Mouse (Mus musculus): Measurements from ENCODE around the gene Fig4. TPM values are rescaled to one million over a fixed set of nuclear protein-coding genes. Genes with fewer than 3 reads are reported as not detected.

Gene Fig4
- total RNA-seq, 1 experiment: 24.6 TPM

DNA sequence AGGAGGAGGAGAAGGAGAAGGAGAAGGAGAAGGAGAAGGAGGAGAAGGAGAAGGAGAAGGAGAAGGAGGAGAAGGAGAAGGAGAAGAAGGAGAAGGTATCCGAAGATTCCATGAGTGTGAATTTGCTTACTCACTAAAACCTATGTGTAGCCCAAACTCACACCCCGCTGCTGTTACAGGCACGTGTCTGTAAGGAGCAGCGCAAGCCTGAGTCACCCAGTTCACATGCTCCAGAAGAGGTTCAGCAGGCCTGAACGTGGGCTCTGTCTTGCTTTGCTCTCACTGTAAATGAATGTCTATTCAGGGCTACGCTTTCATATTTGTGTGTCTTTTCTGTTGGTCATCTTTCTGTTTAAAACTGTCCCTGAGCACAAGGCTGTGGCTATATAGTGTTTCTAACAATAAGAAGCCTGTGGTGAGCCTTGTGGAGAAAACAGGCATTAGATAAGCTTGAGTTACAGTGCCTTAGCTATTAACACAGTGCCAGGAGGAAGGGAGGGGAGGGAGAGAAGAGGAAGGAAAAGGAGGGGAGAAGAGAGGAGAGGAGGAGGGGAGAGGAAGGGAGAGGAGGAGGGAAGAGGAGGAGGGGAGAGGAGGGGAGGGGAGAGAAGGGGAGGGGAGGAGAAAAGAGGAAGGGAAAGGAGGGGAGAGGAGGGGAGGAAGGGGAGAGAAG lies 71.8 kb downstream of the Fig4 start:
- H3K9me3 ChIP-seq (ENCODE audit: control insufficient read depth, insufficient read depth, low read depth, low read length): no peaks in the 10 kb centered on the region
- H3K27ac ChIP-seq (ENCODE audit: insufficient read depth, low read depth, low read length, poor library complexity, severe bottlenecking): no peak overlapping the region
- H3K36me3 ChIP-seq (ENCODE audit: control insufficient read depth, insufficient read depth, low read length, poor library complexity, severe bottlenecking): peaks cover 5% of the 10 kb centered on the region; the same call in 1 of the 2 replicates
- no peak for DNase-seq (ENCODE audit: low read depth, low spot score)
- H3K4me1 ChIP-seq (ENCODE audit: control insufficient read depth in 2 of 2, insufficient read depth in 2 of 2, low read length in 2 of 2, poor library complexity in 1 of 2): no peaks in the 10 kb centered on the region
- H3K4me3 ChIP-seq (ENCODE audit: insufficient read depth in 1 of 2, low read depth in 1 of 2, low read length in 2 of 2, poor library complexity in 1 of 2, severe bottlenecking in 1 of 2): no peak overlapping the region
- no peak for TF ChIP-seq ZC3H11A (IDR thresholded peaks at IDR 0.05; ENCODE audit: borderline replicate concordance, low read depth, low read length)
- no peak for TF ChIP-seq ZNF384 (IDR thresholded peaks at IDR 0.05; ENCODE audit: low read depth, low read length)
- no peak for TF ChIP-seq MAFK (IDR thresholded peaks at IDR 0.05; ENCODE audit: insufficient read depth, low read depth, low read length)
- no peak for TF ChIP-seq CHD2 (IDR thresholded peaks at IDR 0.05; ENCODE audit: low read depth, low read length)
- no peak for TF ChIP-seq HCFC1 (IDR thresholded peaks at IDR 0.05; ENCODE audit: borderline replicate concordance, insufficient read depth, low read length)
- in situ Hi-C loops (cut with MboI; ENCODE audit: low sequenced_read_pairs in 2 of 2, unreplicated experiment in 2 of 2): no loop called here
- H3K9ac ChIP-seq (ENCODE audit: insufficient read depth, low read depth, low read length, poor library complexity, severe bottlenecking): no peak overlapping the region

DNA sequence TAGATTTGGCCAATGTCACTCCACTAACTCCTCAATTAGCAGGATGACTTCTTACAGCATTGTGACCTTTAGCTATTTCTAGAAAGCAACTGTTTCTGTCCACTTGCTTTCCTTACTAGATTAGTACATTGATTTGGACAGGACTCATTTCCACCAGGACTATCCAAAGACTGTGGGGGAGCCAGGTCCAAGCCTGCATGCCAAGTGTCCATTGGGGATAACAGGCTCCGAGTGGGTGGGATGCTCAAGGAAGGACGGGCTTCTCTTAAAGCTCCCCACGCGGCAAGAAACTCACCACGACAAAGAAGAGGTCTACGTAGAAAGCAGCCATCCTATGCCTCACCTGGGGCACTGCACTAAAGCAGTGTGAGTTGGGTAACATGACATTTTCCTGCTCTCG lies 75.4 kb downstream of the Fig4 start:
- peaks cover 5% of the 10 kb centered on the region; the same call in 1 of the 2 replicates for H3K36me3 ChIP-seq (ENCODE audit: control insufficient read depth, insufficient read depth, low read length, poor library complexity, severe bottlenecking)
- H3K27ac ChIP-seq (ENCODE audit: insufficient read depth, low read depth, low read length, poor library complexity, severe bottlenecking): no peak overlapping the region
- H3K9ac ChIP-seq (ENCODE audit: insufficient read depth, low read depth, low read length, poor library complexity, severe bottlenecking): no peak overlapping the region; the same call in 1 of the 2 replicates
- H3K4me3 ChIP-seq (ENCODE audit: insufficient read depth in 1 of 2, low read depth in 1 of 2, low read length in 2 of 2, poor library complexity in 1 of 2, severe bottlenecking in 1 of 2): no peak overlapping the region
- H3K9me3 ChIP-seq (ENCODE audit: control insufficient read depth, insufficient read depth, low read depth, low read length): no peaks in the 10 kb centered on the region
- no peaks in the 10 kb centered on the region for H3K4me1 ChIP-seq (ENCODE audit: control insufficient read depth in 2 of 2, insufficient read depth in 2 of 2, low read length in 2 of 2, poor library complexity in 1 of 2)
- in situ Hi-C loops (cut with MboI; ENCODE audit: low sequenced_read_pairs in 2 of 2, unreplicated experiment in 2 of 2): no loop called here
- DNase-seq (ENCODE audit: low read depth, low spot score): no peak
- TF ChIP-seq CHD2 (IDR thresholded peaks at IDR 0.05; ENCODE audit: low read depth, low read length): no peak
- no peak for TF ChIP-seq MAFK (IDR thresholded peaks at IDR 0.05; ENCODE audit: insufficient read depth, low read depth, low read length)
- TF ChIP-seq HCFC1 (IDR thresholded peaks at IDR 0.05; ENCODE audit: borderline replicate concordance, insufficient read depth, low read length): no peak
- no peak for TF ChIP-seq ZNF384 (IDR thresholded peaks at IDR 0.05; ENCODE audit: low read depth, low read length)
- TF ChIP-seq ZC3H11A (IDR thresholded peaks at IDR 0.05; ENCODE audit: borderline replicate concordance, low read depth, low read length): no peak

DNA sequence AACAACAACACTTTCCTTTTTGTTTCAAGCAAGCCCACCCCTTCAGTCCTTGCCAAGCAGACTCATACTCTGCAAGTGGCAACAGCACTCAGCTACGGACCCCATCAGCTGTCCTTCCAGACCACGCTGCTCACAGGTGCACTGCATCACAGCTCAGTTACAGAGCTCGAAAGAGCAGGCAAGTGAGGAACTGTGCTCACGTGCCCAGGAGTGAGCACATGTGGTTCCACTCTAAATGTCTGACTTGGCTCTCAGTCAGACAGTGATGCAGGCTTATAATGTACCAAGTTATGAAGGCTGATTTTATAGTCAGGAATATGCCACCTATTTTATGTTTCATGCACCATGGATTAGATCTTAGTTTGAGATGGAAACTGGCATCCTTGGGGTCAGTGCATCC lies 79.6 kb downstream of the Fig4 start:
- peaks cover 5% of the 10 kb centered on the region for H3K36me3 ChIP-seq (ENCODE audit: control insufficient read depth, insufficient read depth, low read length, poor library complexity, severe bottlenecking)
- no peak overlapping the region for H3K27ac ChIP-seq (ENCODE audit: insufficient read depth, low read depth, low read length, poor library complexity, severe bottlenecking)
- TF ChIP-seq HCFC1 (IDR thresholded peaks at IDR 0.05; ENCODE audit: borderline replicate concordance, insufficient read depth, low read length): no peak
- no peak for TF ChIP-seq ZC3H11A (IDR thresholded peaks at IDR 0.05; ENCODE audit: borderline replicate concordance, low read depth, low read length)
- no peak for TF ChIP-seq CHD2 (IDR thresholded peaks at IDR 0.05; ENCODE audit: low read depth, low read length)
- no peak for TF ChIP-seq MAFK (IDR thresholded peaks at IDR 0.05; ENCODE audit: insufficient read depth, low read depth, low read length)
- TF ChIP-seq ZNF384 (IDR thresholded peaks at IDR 0.05; ENCODE audit: low read depth, low read length): no peak
- no peak for DNase-seq (ENCODE audit: low read depth, low spot score)
- no peak overlapping the region for H3K4me3 ChIP-seq (ENCODE audit: insufficient read depth in 1 of 2, low read depth in 1 of 2, low read length in 2 of 2, poor library complexity in 1 of 2, severe bottlenecking in 1 of 2)
- H3K4me1 ChIP-seq (ENCODE audit: control insufficient read depth in 2 of 2, insufficient read depth in 2 of 2, low read length in 2 of 2, poor library complexity in 1 of 2): no peaks in the 10 kb centered on the region
- in situ Hi-C loops (cut with MboI; ENCODE audit: low sequenced_read_pairs in 2 of 2, unreplicated experiment in 2 of 2): no loop called here
- H3K9ac ChIP-seq (ENCODE audit: insufficient read depth, low read depth, low read length, poor library complexity, severe bottlenecking): no peak overlapping the region
- H3K9me3 ChIP-seq (ENCODE audit: control insufficient read depth, insufficient read depth, low read depth, low read length): no peaks in the 10 kb centered on the region

DNA sequence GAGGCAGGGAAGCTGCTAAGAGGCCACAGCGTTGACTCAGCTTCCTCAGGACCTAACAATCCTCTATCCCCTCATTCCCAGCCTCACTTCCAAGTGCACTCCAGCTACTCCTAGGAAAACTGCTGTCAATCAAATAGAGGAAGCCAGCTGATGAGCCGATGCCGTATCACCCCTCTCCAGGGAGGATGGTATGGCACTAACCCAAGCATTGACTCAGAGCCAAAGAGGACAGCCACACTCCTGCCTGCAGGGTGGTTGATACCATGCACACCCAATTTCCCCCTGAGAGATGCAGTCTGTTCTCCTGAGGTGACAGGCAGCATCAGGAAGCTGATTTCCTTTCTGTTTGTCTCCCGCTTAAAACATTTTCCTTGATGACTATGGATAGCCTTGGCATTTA lies 81.9 kb downstream of the Fig4 start:
- no peak for TF ChIP-seq CHD2 (IDR thresholded peaks at IDR 0.05; ENCODE audit: low read depth, low read length)
- TF ChIP-seq HCFC1 (IDR thresholded peaks at IDR 0.05; ENCODE audit: borderline replicate concordance, insufficient read depth, low read length): no peak
- no peak for TF ChIP-seq MAFK (IDR thresholded peaks at IDR 0.05; ENCODE audit: insufficient read depth, low read depth, low read length)
- TF ChIP-seq ZNF384 (IDR thresholded peaks at IDR 0.05; ENCODE audit: low read depth, low read length): no peak
- no peak for TF ChIP-seq ZC3H11A (IDR thresholded peaks at IDR 0.05; ENCODE audit: borderline replicate concordance, low read depth, low read length)

More for the DNA sequence above, 81.9 kb downstream of the Fig4 start:
- no peaks in the 10 kb centered on the region for H3K9me3 ChIP-seq (ENCODE audit: control insufficient read depth, insufficient read depth, low read depth, low read length)
- H3K27ac ChIP-seq (ENCODE audit: insufficient read depth, low read depth, low read length, poor library complexity, severe bottlenecking): no peak overlapping the region
- in situ Hi-C loops (cut with MboI; ENCODE audit: low sequenced_read_pairs in 2 of 2, unreplicated experiment in 2 of 2): no loop called here
- no peak for DNase-seq (ENCODE audit: low read depth, low spot score)
- no peaks in the 10 kb centered on the region; the same call in 1 of the 2 replicates for H3K36me3 ChIP-seq (ENCODE audit: control insufficient read depth, insufficient read depth, low read length, poor library complexity, severe bottlenecking)
- no peak overlapping the region for H3K9ac ChIP-seq (ENCODE audit: insufficient read depth, low read depth, low read length, poor library complexity, severe bottlenecking)
- no peaks in the 10 kb centered on the region for H3K4me1 ChIP-seq (ENCODE audit: control insufficient read depth in 2 of 2, insufficient read depth in 2 of 2, low read length in 2 of 2, poor library complexity in 1 of 2)
- H3K4me3 ChIP-seq (ENCODE audit: insufficient read depth in 1 of 2, low read depth in 1 of 2, low read length in 2 of 2, poor library complexity in 1 of 2, severe bottlenecking in 1 of 2): no peak overlapping the region
